12 mouse cellular contexts compared by ENCODE assay signal in the genomic region with DNA sequence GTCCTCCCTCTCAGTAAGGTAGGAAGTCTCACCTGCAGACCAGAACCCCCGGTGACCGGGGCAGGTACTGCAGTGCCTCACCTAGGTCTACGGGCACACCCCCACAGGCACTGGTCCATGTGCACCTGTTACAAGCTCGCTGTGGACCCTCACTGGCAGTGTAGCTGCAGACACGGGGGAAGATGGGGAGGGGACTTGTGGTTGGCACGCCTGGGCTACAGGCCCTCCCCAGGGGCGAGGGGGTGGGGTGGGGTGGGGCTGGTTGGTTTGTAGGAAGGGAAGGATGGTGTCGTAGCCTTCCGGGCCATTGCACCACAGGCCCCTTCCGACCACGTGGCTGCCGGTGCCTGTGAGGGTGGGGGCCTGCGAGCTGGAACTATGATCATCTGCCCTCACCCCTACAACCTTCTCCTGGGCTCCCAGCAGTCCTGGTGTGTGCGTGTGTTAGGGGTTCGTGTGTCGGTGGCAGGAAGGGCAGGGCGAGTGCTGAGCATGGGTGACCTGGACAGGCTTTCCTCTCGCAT. TPM values are rescaled to one million over a fixed set of nuclear protein-coding genes. Genes with fewer than 3 reads are reported as not detected.
DNase-seq lines count a peak whose midpoint lies in the region; ATAC-seq lines count a peak whose summit lies in the region.
"Had no signal": no experiment of that assay in that cellular context is flagged by ENCODE, and none has a peak within 500 bp of the region (broad histone marks: within the 10 kb centered on the region; RNA-seq: fewer than 3 reads in every experiment).

No protein-coding gene starts in this region.

- H3K27ac ChIP-seq in liver, embryonic 15.5 days (replicated peaks), result peak overlapping the region; percentile 33
- H3K27ac ChIP-seq: hindbrain, embryonic 15.5 days; neural tube, embryonic 13.5 days had no signal

- H3K9me3 ChIP-seq in liver, embryonic 15.5 days (replicated peaks), result no peaks in the 10 kb centered on the region
- H3K9me3 ChIP-seq: hindbrain, embryonic 15.5 days; neural tube, embryonic 13.5 days had no signal

- DNase-seq in T-cell, adult 2 months (ENCODE audit: low spot score), result peak; percentile 69
- peak; percentile 60 to 80 for DNase-seq in spleen, postnatal 4 days (ENCODE audit: low spot score in 2 of 2)
- DNase-seq in embryo, embryonic 10.5 days (ENCODE audit: low spot score), result no peak
- no peak for DNase-seq in right cerebral cortex, postnatal 36 days (ENCODE audit: low spot score in 2 of 2)
- no peak for DNase-seq in adrenal gland, postnatal 14 days
- no peak for DNase-seq in adrenal gland, postnatal 4 days (ENCODE audit: low spot score in 2 of 2)
- DNase-seq: layer of hippocampus, postnatal 36 days; lung, postnatal 36 days had no signal

- peaks cover 58% of the 10 kb centered on the region for H3K4me1 ChIP-seq in liver, embryonic 15.5 days (replicated peaks)
- H3K4me1 ChIP-seq: hindbrain, embryonic 15.5 days; neural tube, embryonic 13.5 days had no signal

- peaks cover 5% of the 10 kb centered on the region; the same call in 1 of the 2 replicates for H3K36me3 ChIP-seq in liver, embryonic 15.5 days (replicated peaks)
- H3K36me3 ChIP-seq: hindbrain, embryonic 15.5 days; neural tube, embryonic 13.5 days had no signal

- H3K9ac ChIP-seq in liver, embryonic 15.5 days, result no peak overlapping the region
- H3K9ac ChIP-seq: hindbrain, embryonic 15.5 days; neural tube, embryonic 13.5 days had no signal

- H3K4me2 ChIP-seq in liver, embryonic 15.5 days, result peak overlapping the region; percentile 62
- H3K4me2 ChIP-seq: hindbrain, embryonic 15.5 days; neural tube, embryonic 13.5 days had no signal

- 33% methylated on average over 18 of the region's 18 CpGs for WGBS in liver, embryonic 15.5 days (ENCODE audit: insufficient replicate concordance)

- H3K4me3 ChIP-seq in liver, embryonic 15.5 days (replicated peaks), result peak overlapping the region; percentile 38
- H3K4me3 ChIP-seq: hindbrain, embryonic 15.5 days; neural tube, embryonic 13.5 days had no signal

- no peaks in the 10 kb centered on the region for H3K27me3 ChIP-seq in liver, embryonic 15.5 days
- H3K27me3 ChIP-seq: hindbrain, embryonic 15.5 days; neural tube, embryonic 13.5 days had no signal

- peak; percentile 79 for ATAC-seq in CD4-positive, CD25-positive, alpha-beta regulatory T cell, adult 4 months
- peak; percentile 20; the same call in 1 of the 2 replicates for ATAC-seq in liver, embryonic 15.5 days (ENCODE audit: insufficient read depth)

RNA-seq across cellular contexts. Expression of a gene that starts 1.2 kb away (rescaled TPM):
- polyA plus RNA-seq in CD4-positive, CD25-positive, alpha-beta regulatory T cell, adult 4 months (2017; shearing (Covaris generic)), result 10 to 100 TPM; 18.6 to 22.8 TPM
- 0.50 TPM in 2 replicates for polyA plus RNA-seq in liver, embryonic 15.5 days (2015; fragmentation: Nextera tagmentation; extraction: Ambion mirVana)
- 0.41 TPM in 1 of 2 replicates, not detected in the other for total RNA-seq in adrenal gland, postnatal 14 days (2021)
- under 1 TPM; 0.11 to 0.23 TPM for total RNA-seq in adrenal gland, postnatal 4 days (2021)
- total RNA-seq: layer of hippocampus, postnatal 36 days had no signal
- polyA plus RNA-seq: hindbrain, embryonic 15.5 days; neural tube, embryonic 13.5 days had no signal

RNA-seq across cellular contexts. Expression of a gene that starts 19.4 kb away (rescaled TPM):
- polyA plus RNA-seq in CD4-positive, CD25-positive, alpha-beta regulatory T cell, adult 4 months (2017; shearing (Covaris generic)), result 10 to 100 TPM; 32.3 to 51.9 TPM
- polyA plus RNA-seq in liver, embryonic 15.5 days (2015; fragmentation: Nextera tagmentation; extraction: Ambion mirVana), result 1.5 TPM in 2 replicates
- 6.1 and 8.5 TPM in 2 replicates for total RNA-seq in adrenal gland, postnatal 14 days (2021)
- total RNA-seq in adrenal gland, postnatal 4 days (2021), result 1 to 10 TPM; 6.3 to 6.6 TPM

RNA-seq across cellular contexts. Expression of a gene that starts 19.9 kb away (rescaled TPM):
- polyA plus RNA-seq in CD4-positive, CD25-positive, alpha-beta regulatory T cell, adult 4 months (2017; shearing (Covaris generic)), result 1 to 10 TPM; 1.8 to 2.7 TPM
- not detected in 2 replicates for polyA plus RNA-seq in liver, embryonic 15.5 days (2015; fragmentation: Nextera tagmentation; extraction: Ambion mirVana)
- total RNA-seq in adrenal gland, postnatal 14 days (2021), result 0.44 and 0.90 TPM in 2 replicates
- under 1 TPM; 0.76 to 0.99 TPM for total RNA-seq in adrenal gland, postnatal 4 days (2021)
- polyA plus RNA-seq: neural tube, embryonic 13.5 days had no signal

RNA-seq across cellular contexts. Expression of a gene that starts 50.9 kb away (rescaled TPM):
- polyA plus RNA-seq in CD4-positive, CD25-positive, alpha-beta regulatory T cell, adult 4 months (2017; shearing (Covaris generic)), result 10 to 100 TPM; 23.0 to 30.6 TPM
- polyA plus RNA-seq in liver, embryonic 15.5 days (2015; fragmentation: Nextera tagmentation; extraction: Ambion mirVana), result 7.0 TPM in 2 replicates
- total RNA-seq in adrenal gland, postnatal 14 days (2021), result 15.6 and 18.2 TPM in 2 replicates
- total RNA-seq in adrenal gland, postnatal 4 days (2021), result 10 to 100 TPM; 19.0 to 19.9 TPM

Comparison
In these comparisons a context has a peak if more than half of its experiments do, and no peak if none do; other contexts are left out.
1. DNase-seq: peak in T-cell, adult 2 months (single experiment) and spleen, postnatal 4 days (2 of 2); none in embryo, embryonic 10.5 days (single experiment), right cerebral cortex, postnatal 36 days (0 of 2), adrenal gland, postnatal 14 days (single experiment) and adrenal gland, postnatal 4 days (0 of 2).